Mouse (Mus musculus): ENCODE measurements around the gene Ppara. TPM values are rescaled to one million over a fixed set of nuclear protein-coding genes. Genes with fewer than 3 reads are reported as not detected.

The Ppara gene
- polyA plus RNA-seq, 1 experiment from 2014 or later, result 0.75 TPM

GRCm38 (mm10) chr15:85828071-85828470 is 93.3 kb downstream of the Ppara start:
- Histone ChIP-seq H3K9me3 (no peaks in the 10 kb centered on the region), H3K27me3 (replicated peaks; ENCODE audit: low read depth, poor library complexity, severe bottlenecking) (no peaks in the 10 kb centered on the region), H3K36me3 (replicated peaks) (no peaks in the 10 kb centered on the region), H3K27ac (replicated peaks) (no peak overlapping the region), H3K4me3 (no peak overlapping the region), H3K4me1 (peaks cover 18% of the 10 kb centered on the region)
- no peak for DNase-seq (ENCODE audit: low spot score)
- WGBS, result 88% methylated on average over 4 of the region's 4 CpGs

- Histone ChIP-seq H3K9me3 (no peaks in the 10 kb centered on the region), H3K4me1 (peaks cover 20% of the 10 kb centered on the region), H3K27ac (replicated peaks) (no peak overlapping the region), H3K36me3 (replicated peaks) (no peaks in the 10 kb centered on the region), H3K27me3 (replicated peaks; ENCODE audit: low read depth, poor library complexity, severe bottlenecking) (no peaks in the 10 kb centered on the region), H3K4me3 (no peak overlapping the region)
- 71% methylated on average over 5 of the region's 5 CpGs for WGBS
- no peak for DNase-seq (ENCODE audit: low spot score)
These were observed 94.7 kb downstream of the Ppara start for GRCm38 (mm10) chr15:85829470-85829869.

GRCm38 (mm10) chr15:85831954-85832590 is 97.3 kb downstream of the Ppara start, which contains the start of gene Ttc38:
Gene Ttc38 (plus strand): TSS chr15:85832306.
- WGBS, result 2% methylated on average over 27 of the region's 27 CpGs
- Histone ChIP-seq H3K27me3 (replicated peaks; ENCODE audit: low read depth, poor library complexity, severe bottlenecking) (no peaks in the 10 kb centered on the region), H3K27ac (replicated peaks) (peak within 1 kb of the TSS; percentile 83), H3K36me3 (replicated peaks) (no peaks in the 10 kb centered on the region), H3K4me1 (peaks cover 20% of the 10 kb centered on the region), H3K4me3 (peak within 1 kb of the TSS; percentile 66), H3K9me3 (no peaks in the 10 kb centered on the region)
- DNase-seq (ENCODE audit: low spot score), result peak; percentile 86

- DNase-seq (ENCODE audit: low spot score), result no peak
- Histone ChIP-seq H3K36me3 (replicated peaks) (no peaks in the 10 kb centered on the region), H3K9me3 (no peaks in the 10 kb centered on the region), H3K4me1 (peaks cover 20% of the 10 kb centered on the region), H3K4me3 (peak overlapping the region; percentile 66), H3K27ac (replicated peaks) (peak overlapping the region; percentile 83; the same call in 1 of the 2 replicates), H3K27me3 (replicated peaks; ENCODE audit: low read depth, poor library complexity, severe bottlenecking) (no peaks in the 10 kb centered on the region)
- WGBS, result 45% methylated on average over 8 of the region's 8 CpGs
These were observed 97.8 kb downstream of the Ppara start for GRCm38 (mm10) chr15:85832599-85832998.

GRCm38 (mm10) chr15:85835335-85835734 is 100.6 kb downstream of the Ppara start:
- Histone ChIP-seq H3K4me3 (no peak overlapping the region), H3K27me3 (replicated peaks; ENCODE audit: low read depth, poor library complexity, severe bottlenecking) (no peaks in the 10 kb centered on the region), H3K36me3 (replicated peaks) (no peaks in the 10 kb centered on the region), H3K27ac (replicated peaks) (no peak overlapping the region), H3K4me1 (peaks cover 20% of the 10 kb centered on the region), H3K9me3 (no peaks in the 10 kb centered on the region)
- no peak for DNase-seq (ENCODE audit: low spot score)
- 56% methylated on average over 3 of the region's 3 CpGs for WGBS

GRCm38 (mm10) chr15:85836887-85837286 is 102.1 kb downstream of the Ppara start:
- Histone ChIP-seq H3K4me3 (no peak overlapping the region), H3K36me3 (replicated peaks) (no peaks in the 10 kb centered on the region), H3K9me3 (no peaks in the 10 kb centered on the region), H3K4me1 (peaks cover 21% of the 10 kb centered on the region), H3K27me3 (replicated peaks; ENCODE audit: low read depth, poor library complexity, severe bottlenecking) (no peaks in the 10 kb centered on the region), H3K27ac (replicated peaks) (no peak overlapping the region)
- WGBS, result 89% methylated on average over 5 of the region's 5 CpGs
- no peak for DNase-seq (ENCODE audit: low spot score)

- Histone ChIP-seq H3K27me3 (replicated peaks; ENCODE audit: low read depth, poor library complexity, severe bottlenecking) (no peaks in the 10 kb centered on the region), H3K27ac (replicated peaks) (no peak overlapping the region), H3K36me3 (replicated peaks) (no peaks in the 10 kb centered on the region), H3K9me3 (no peaks in the 10 kb centered on the region), H3K4me1 (peaks cover 7% of the 10 kb centered on the region), H3K4me3 (no peak overlapping the region)
- DNase-seq (ENCODE audit: low spot score), result peak; percentile 52
- 32% methylated on average over 6 of the region's 6 CpGs for WGBS
These were observed 106.2 kb downstream of the Ppara start for GRCm38 (mm10) chr15:85840983-85841382.

GRCm38 (mm10) chr15:85841796-85842360 is 107.1 kb downstream of the Ppara start:
- 75% methylated on average over 5 of the region's 5 CpGs for WGBS
- Histone ChIP-seq H3K27ac (replicated peaks) (no peak overlapping the region), H3K27me3 (replicated peaks; ENCODE audit: low read depth, poor library complexity, severe bottlenecking) (no peaks in the 10 kb centered on the region), H3K4me1 (peaks cover 7% of the 10 kb centered on the region), H3K36me3 (replicated peaks) (no peaks in the 10 kb centered on the region), H3K4me3 (no peak overlapping the region), H3K9me3 (no peaks in the 10 kb centered on the region)
- DNase-seq (ENCODE audit: low spot score), result no peak

- Histone ChIP-seq H3K4me1 (peaks cover 7% of the 10 kb centered on the region), H3K36me3 (replicated peaks) (no peaks in the 10 kb centered on the region), H3K4me3 (no peak overlapping the region), H3K27ac (replicated peaks) (no peak overlapping the region), H3K27me3 (replicated peaks; ENCODE audit: low read depth, poor library complexity, severe bottlenecking) (no peaks in the 10 kb centered on the region), H3K9me3 (no peaks in the 10 kb centered on the region)
- DNase-seq (ENCODE audit: low spot score), result no peak
These were observed 110.3 kb downstream of the Ppara start for GRCm38 (mm10) chr15:85845071-85845470.

GRCm38 (mm10) chr15:85851656-85852392 is 117.0 kb downstream of the Ppara start:
- no peak for DNase-seq (ENCODE audit: low spot score)
- no peak overlapping the region for H3K27ac ChIP-seq (replicated peaks)
- H3K9me3 ChIP-seq, result no peaks in the 10 kb centered on the region
- H3K4me1 ChIP-seq, result no peaks in the 10 kb centered on the region
- H3K27me3 ChIP-seq (replicated peaks; ENCODE audit: low read depth, poor library complexity, severe bottlenecking), result no peaks in the 10 kb centered on the region
- no peaks in the 10 kb centered on the region for H3K36me3 ChIP-seq (replicated peaks)
- WGBS, result 80% methylated on average over 12 of the region's 12 CpGs
- no peak overlapping the region for H3K4me3 ChIP-seq
